Mouse (Mus musculus): Measurements from ENCODE around the gene Ldb1. TPM values are rescaled to one million over a fixed set of nuclear protein-coding genes. Genes with fewer than 3 reads are reported as not detected.

Gene Ldb1
- 72.1 and 77.0 TPM in 2 replicates for polyA plus RNA-seq (2014; fragmentation: Nextera tagmentation; extraction: Ambion mirVana)

DNA sequence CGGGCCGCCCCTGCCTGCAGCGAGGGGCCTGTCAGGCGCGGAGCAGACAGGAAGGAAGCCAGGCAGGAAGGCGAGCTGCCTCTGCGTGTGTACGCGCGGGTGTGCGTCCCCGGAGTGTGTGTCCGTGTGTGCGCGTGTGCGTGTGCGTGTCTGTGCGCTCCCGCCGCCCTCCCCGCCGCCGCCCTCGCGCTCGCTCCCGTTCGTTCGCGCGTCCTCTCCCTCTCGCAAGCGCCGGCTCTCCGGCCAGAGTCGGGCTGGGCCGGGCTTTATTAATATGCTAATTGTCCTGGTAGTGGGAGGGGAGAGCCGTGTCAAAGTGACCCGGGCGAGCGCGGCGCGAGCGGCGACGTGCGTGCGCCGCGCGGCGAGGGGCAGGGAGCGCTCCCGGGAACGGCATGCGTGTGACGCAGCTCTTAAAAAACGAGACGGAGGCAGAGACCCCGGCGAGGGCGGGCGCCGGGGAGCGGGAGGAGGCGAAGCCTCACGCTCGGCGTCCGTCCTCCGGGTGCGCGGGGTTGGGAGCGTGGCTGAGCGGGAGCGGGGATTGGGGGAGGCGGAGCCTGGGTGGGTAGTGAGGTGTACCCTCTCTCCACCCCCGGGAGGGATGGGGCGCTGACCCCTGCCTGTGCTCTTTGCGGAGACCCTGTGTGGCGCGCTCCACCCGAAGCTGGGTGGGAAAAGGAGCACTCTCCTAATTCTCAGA lies at the start of gene Ldb1:
TSS of gene Ldb1 (minus strand) at position 222 of the 703 bp plus-strand sequence.
- under 1% methylated on average over 83 of the region's 84 CpGs for WGBS
- H3K9ac ChIP-seq (ENCODE audit: low read length) = peak within 1 kb of the TSS; percentile 93
- H3K4me3 ChIP-seq (ENCODE audit: low read depth, low read length) = peak within 1 kb of the TSS; percentile 92
- H3K9me3 ChIP-seq (ENCODE audit: control insufficient read depth, low read length) = no peaks in the 10 kb centered on the region
- no peaks in the 10 kb centered on the region for H3K27me3 ChIP-seq (ENCODE audit: control insufficient read depth, insufficient read depth, low read length)
- no peaks in the 10 kb centered on the region for H3K36me3 ChIP-seq (ENCODE audit: control insufficient read depth, insufficient read depth, low read length)
- H3K4me1 ChIP-seq (ENCODE audit: control insufficient read depth, insufficient read depth, low read length) = peaks cover 51% of the 10 kb centered on the region
- DNase-seq (ENCODE audit: low spot score, missing footprints) (peak; percentile 98), ATAC-seq (ENCODE audit: low FRiP score) (peak; percentile 81)
- peak within 1 kb of the TSS; percentile 87 for H3K27ac ChIP-seq (ENCODE audit: low read depth, low read length)
- H3K4me2 ChIP-seq = peak within 1 kb of the TSS; percentile 87

DNA sequence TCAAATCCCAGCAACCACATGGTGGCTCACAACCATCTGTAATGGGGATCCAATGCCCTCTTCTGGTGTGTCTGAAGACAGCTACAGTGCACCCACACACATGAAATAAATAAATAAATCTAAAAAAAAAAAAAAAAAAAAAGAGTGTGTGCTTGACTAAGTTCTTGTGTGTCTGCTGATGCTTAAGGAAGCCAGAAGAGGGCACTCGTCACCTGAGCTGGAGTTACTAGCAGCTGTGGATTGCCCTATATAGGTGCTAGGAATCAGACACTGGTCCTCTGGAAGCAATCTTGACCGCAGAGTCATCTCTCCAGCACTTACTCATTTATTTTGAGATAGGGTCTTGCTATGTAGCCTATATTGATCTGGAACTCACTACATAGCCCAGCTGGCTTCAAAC lies 49.1 kb upstream of the Ldb1 start:
- H3K4me3 ChIP-seq (ENCODE audit: low read depth, low read length) = no peak overlapping the region
- H3K9ac ChIP-seq (ENCODE audit: low read length) = no peak overlapping the region
- 98% methylated on average over 2 of the region's 2 CpGs for WGBS
- DNase-seq (ENCODE audit: low spot score, missing footprints) (no peak), ATAC-seq (ENCODE audit: low FRiP score) (no peak)
- H3K27me3 ChIP-seq (ENCODE audit: control insufficient read depth, insufficient read depth, low read length) = no peaks in the 10 kb centered on the region
- no peak overlapping the region for H3K4me2 ChIP-seq
- H3K27ac ChIP-seq (ENCODE audit: low read depth, low read length) = no peak overlapping the region
- H3K36me3 ChIP-seq (ENCODE audit: control insufficient read depth, insufficient read depth, low read length) = no peaks in the 10 kb centered on the region
- no peaks in the 10 kb centered on the region for H3K9me3 ChIP-seq (ENCODE audit: control insufficient read depth, low read length)
- no peaks in the 10 kb centered on the region for H3K4me1 ChIP-seq (ENCODE audit: control insufficient read depth, insufficient read depth, low read length)

DNA sequence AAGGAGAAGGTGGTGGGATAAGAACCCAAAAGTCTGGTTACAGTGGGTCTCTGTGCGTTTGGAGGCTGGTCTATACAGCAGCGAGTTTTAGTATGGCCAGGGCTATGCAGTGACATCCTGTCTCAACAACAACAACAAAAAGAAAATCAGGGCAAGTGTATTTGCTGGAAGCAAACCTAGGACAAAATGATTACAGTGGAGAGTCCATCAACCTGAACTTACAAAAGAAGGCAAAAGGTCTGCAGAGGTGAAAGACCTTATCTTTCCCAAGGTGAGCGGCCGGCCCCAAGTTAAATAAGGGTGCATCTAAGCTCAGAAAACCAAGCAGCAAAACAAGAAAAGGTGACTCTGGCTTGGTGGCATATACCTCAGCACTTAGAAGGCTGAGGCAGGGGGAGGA lies 46.6 kb upstream of the Ldb1 start:
- Histone ChIP-seq H3K4me3 (ENCODE audit: low read depth, low read length) (no peak overlapping the region), H3K27me3 (ENCODE audit: control insufficient read depth, insufficient read depth, low read length) (no peaks in the 10 kb centered on the region), H3K9ac (ENCODE audit: low read length) (no peak overlapping the region), H3K9me3 (ENCODE audit: control insufficient read depth, low read length) (no peaks in the 10 kb centered on the region), H3K4me1 (ENCODE audit: control insufficient read depth, insufficient read depth, low read length) (no peaks in the 10 kb centered on the region), H3K27ac (ENCODE audit: low read depth, low read length) (no peak overlapping the region), H3K4me2 (no peak overlapping the region), H3K36me3 (ENCODE audit: control insufficient read depth, insufficient read depth, low read length) (no peaks in the 10 kb centered on the region)
- DNase-seq (ENCODE audit: low spot score, missing footprints) = no peak
- no peak for ATAC-seq (ENCODE audit: low FRiP score)
- 90% methylated on average over 4 of the region's 4 CpGs for WGBS

DNA sequence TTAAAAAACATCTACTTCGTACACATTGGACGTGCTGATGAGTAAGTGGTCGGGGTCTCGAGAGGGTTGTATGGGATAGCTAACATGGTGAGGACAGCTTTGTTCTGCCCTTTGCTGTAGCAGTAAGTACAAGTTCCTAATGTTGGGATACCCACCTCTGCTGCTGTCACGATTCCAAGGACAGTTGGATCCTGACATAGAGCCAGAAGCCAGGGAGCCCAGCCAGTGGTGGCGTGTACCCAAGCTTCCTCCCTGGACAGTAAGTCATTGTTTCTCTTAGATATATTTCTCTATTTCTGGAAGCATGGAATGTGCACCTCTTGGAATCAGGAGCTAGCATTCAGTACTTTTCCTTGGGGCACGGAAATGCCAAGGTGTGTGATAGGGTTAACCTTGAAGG lies 42.9 kb upstream of the Ldb1 start:
- no peaks in the 10 kb centered on the region for H3K27me3 ChIP-seq (ENCODE audit: control insufficient read depth, insufficient read depth, low read length)
- 91% methylated on average over 7 of the region's 7 CpGs for WGBS
- no peak for DNase-seq (ENCODE audit: low spot score, missing footprints)

DNA sequence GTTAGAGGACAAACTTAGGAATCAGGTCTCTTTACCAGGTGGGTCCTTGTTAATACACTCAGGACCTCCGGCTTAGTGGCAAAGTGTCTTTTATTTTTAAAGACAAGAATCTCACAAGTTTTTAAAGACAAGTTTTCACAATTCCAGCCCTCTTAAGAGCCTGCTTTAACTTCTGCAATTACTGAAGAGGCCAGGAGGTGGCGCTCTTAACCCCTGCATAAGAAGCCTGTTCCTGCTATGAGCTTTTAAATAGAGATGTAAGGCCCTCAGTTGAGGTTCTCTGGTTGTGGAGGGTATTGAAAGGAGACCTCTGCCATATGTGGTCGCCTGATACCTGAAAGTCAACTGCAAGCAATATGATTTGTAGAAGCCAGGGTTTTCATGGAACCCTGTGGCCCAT lies 41.3 kb upstream of the Ldb1 start:
- Histone ChIP-seq H3K4me3 (ENCODE audit: low read depth, low read length) (no peak overlapping the region), H3K4me2 (no peak overlapping the region), H3K4me1 (ENCODE audit: control insufficient read depth, insufficient read depth, low read length) (no peaks in the 10 kb centered on the region), H3K9me3 (ENCODE audit: control insufficient read depth, low read length) (no peaks in the 10 kb centered on the region), H3K9ac (ENCODE audit: low read length) (no peak overlapping the region), H3K36me3 (ENCODE audit: control insufficient read depth, insufficient read depth, low read length) (peaks cover 39% of the 10 kb centered on the region), H3K27me3 (ENCODE audit: control insufficient read depth, insufficient read depth, low read length) (no peaks in the 10 kb centered on the region), H3K27ac (ENCODE audit: low read depth, low read length) (no peak overlapping the region)
- WGBS = 54% methylated on average over 3 of the region's 3 CpGs
- ATAC-seq (ENCODE audit: low FRiP score) (no peak), DNase-seq (ENCODE audit: low spot score, missing footprints) (peak; percentile 93)

More for the DNA sequence above, 42.9 kb upstream of the Ldb1 start:
- Histone ChIP-seq H3K36me3 (ENCODE audit: control insufficient read depth, insufficient read depth, low read length) (peaks cover 25% of the 10 kb centered on the region), H3K9me3 (ENCODE audit: control insufficient read depth, low read length) (no peaks in the 10 kb centered on the region), H3K27ac (ENCODE audit: low read depth, low read length) (no peak overlapping the region), H3K4me2 (no peak overlapping the region), H3K9ac (ENCODE audit: low read length) (no peak overlapping the region), H3K4me3 (ENCODE audit: low read depth, low read length) (no peak overlapping the region), H3K4me1 (ENCODE audit: control insufficient read depth, insufficient read depth, low read length) (no peaks in the 10 kb centered on the region)
- no peak for ATAC-seq (ENCODE audit: low FRiP score)

DNA sequence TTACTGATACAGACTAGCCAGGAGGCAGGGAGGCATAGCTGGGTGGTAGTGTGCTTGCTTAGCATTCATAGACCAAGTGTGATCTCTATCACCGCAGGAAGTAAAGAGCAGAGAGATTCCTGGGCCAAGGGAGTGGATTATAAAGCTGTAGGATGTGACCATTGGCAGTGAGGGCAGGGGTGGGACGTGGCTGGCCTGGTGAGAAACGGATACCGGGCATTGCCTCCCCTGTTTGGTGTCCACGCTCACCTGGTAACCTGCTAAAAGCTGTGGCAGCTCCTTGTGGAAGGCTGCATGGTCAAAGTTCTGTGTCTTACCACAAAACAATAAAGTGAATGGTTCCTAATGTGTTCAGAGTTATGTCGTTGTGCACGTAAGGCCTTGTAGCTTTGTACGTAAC lies 40.2 kb upstream of the Ldb1 start:
- ATAC-seq (ENCODE audit: low FRiP score) (no peak), DNase-seq (ENCODE audit: low spot score, missing footprints) (no peak)
- no peaks in the 10 kb centered on the region for H3K27me3 ChIP-seq (ENCODE audit: control insufficient read depth, insufficient read depth, low read length)
- no peaks in the 10 kb centered on the region for H3K9me3 ChIP-seq (ENCODE audit: control insufficient read depth, low read length)
- H3K9ac ChIP-seq (ENCODE audit: low read length) = no peak overlapping the region
- no peaks in the 10 kb centered on the region for H3K4me1 ChIP-seq (ENCODE audit: control insufficient read depth, insufficient read depth, low read length)
- H3K4me3 ChIP-seq (ENCODE audit: low read depth, low read length) = no peak overlapping the region
- H3K4me2 ChIP-seq = no peak overlapping the region
- H3K27ac ChIP-seq (ENCODE audit: low read depth, low read length) = no peak overlapping the region
- H3K36me3 ChIP-seq (ENCODE audit: control insufficient read depth, insufficient read depth, low read length) = peaks cover 43% of the 10 kb centered on the region
- 98% methylated on average over 8 of the region's 8 CpGs for WGBS

DNA sequence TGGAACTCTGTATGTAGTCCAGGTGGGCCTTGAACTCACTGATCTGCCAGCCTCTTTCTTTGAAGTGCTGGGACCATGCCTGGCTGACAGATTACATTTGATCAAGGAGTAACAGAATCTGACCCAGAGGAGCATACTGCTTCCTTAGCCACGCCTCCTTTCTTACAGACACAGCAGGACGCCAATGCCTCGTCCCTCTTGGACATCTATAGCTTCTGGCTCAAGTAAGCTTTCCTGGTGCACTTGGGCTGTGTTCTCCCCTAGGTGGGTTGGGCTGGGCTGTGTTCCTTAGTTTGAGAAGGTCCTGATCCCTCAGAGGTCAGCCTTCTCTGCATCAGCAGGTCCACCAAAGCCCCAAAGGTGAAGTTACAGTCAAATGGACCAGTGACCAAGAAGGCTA lies 33.5 kb upstream of the Ldb1 start:
- Histone ChIP-seq H3K4me1 (ENCODE audit: control insufficient read depth, insufficient read depth, low read length) (peaks cover 12% of the 10 kb centered on the region), H3K27me3 (ENCODE audit: control insufficient read depth, insufficient read depth, low read length) (no peaks in the 10 kb centered on the region), H3K9me3 (ENCODE audit: control insufficient read depth, low read length) (no peaks in the 10 kb centered on the region), H3K4me3 (ENCODE audit: low read depth, low read length) (no peak overlapping the region), H3K27ac (ENCODE audit: low read depth, low read length) (no peak overlapping the region), H3K4me2 (no peak overlapping the region), H3K9ac (ENCODE audit: low read length) (no peak overlapping the region), H3K36me3 (ENCODE audit: control insufficient read depth, insufficient read depth, low read length) (peaks cover 31% of the 10 kb centered on the region)
- WGBS = 67% methylated on average over 3 of the region's 3 CpGs
- ATAC-seq (ENCODE audit: low FRiP score) (no peak), DNase-seq (ENCODE audit: low spot score, missing footprints) (no peak)

DNA sequence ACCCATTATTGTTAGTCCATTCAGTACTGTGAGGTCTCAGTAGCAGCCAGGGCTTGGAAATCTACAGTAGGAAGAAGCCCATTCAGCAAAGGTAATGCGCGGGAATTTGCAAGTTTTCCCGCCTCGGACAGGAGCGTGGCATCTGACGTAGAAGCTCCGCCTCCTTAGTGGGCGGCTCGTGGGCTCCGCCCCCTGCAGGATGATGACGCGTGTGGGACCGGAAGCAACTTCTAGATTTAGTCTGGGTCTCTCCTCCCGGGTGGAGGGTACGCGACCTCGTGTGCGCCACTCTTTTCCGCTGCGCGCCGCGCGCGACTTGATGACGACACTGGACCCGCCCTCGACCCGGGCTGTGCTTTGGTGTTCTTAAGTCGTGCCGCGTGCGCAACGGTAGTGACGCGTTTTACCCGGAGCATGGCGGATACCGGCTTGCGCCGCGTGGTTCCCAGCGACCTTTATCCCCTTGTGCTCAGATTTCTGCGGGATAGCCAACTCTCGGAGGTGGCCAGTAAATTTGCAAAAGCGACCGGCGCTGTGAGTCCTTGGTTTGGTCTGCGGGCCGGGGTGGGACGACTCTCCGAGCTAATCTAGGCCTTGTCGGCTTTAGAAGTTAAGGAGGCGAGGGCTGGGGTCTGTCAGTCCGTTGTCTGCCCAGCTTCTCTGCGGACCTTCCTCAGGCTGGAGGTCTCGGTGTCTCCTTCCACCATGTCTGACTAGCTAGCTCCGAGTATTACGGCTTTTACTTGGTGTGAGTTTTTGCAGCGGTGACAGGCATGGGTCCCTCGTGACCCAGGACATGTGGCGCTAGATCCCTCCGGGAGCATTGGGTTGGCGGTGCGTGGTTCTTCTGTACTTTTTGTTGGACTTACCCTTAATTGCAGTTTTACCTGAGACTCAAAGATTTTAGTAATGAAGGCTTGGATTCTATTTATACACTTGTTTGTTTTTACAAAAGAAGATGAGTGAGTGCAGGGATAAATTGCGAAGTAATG lies 30.9 kb upstream of the Ldb1 start, which contains the start of gene Nolc1:
TSS of gene Nolc1 (plus strand) at position 248 of the 992 bp plus-strand sequence.
- H3K4me1 ChIP-seq (ENCODE audit: control insufficient read depth, insufficient read depth, low read length) = peaks cover 12% of the 10 kb centered on the region
- H3K9me3 ChIP-seq (ENCODE audit: control insufficient read depth, low read length) = no peaks in the 10 kb centered on the region
- WGBS = under 1% methylated on average over 65 of the region's 66 CpGs
- ATAC-seq (ENCODE audit: low FRiP score) (peak; percentile 95), DNase-seq (ENCODE audit: low spot score, missing footprints) (peak; percentile 100)
- peak within 1 kb of the TSS; percentile 27; the same call in 1 of the 2 replicates for H3K27ac ChIP-seq (ENCODE audit: low read depth, low read length)
- peaks cover 16% of the 10 kb centered on the region for H3K36me3 ChIP-seq (ENCODE audit: control insufficient read depth, insufficient read depth, low read length)
- peak within 1 kb of the TSS; percentile 85 for H3K9ac ChIP-seq (ENCODE audit: low read length)
- H3K4me2 ChIP-seq = peak within 1 kb of the TSS; percentile 91
- H3K4me3 ChIP-seq (ENCODE audit: low read depth, low read length) = peak within 1 kb of the TSS; percentile 86
- no peaks in the 10 kb centered on the region for H3K27me3 ChIP-seq (ENCODE audit: control insufficient read depth, insufficient read depth, low read length)

DNA sequence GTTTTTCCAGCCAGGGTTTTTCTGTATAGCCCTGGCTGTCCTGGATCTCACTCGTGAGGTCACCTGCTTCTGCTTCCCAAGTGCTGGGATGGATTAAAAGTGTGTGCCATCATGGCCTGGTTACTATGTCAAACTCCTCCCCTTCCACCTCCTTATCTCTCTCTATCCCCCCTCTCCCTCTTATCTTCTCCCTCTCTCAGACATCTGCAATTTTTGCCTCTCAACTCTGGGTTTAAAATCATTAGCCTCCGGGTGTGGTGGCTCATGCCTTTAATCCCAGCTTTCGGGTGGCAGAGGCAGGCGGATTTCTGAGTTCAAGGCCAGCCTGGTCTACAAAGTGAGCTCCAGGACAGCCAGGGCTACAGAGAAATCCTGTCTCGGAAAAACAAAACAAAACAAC lies 29.3 kb upstream of the Ldb1 start:
- Histone ChIP-seq H3K36me3 (ENCODE audit: control insufficient read depth, insufficient read depth, low read length) (peaks cover 12% of the 10 kb centered on the region; the same call in 1 of the 2 replicates), H3K9ac (ENCODE audit: low read length) (no peak overlapping the region), H3K27me3 (ENCODE audit: control insufficient read depth, insufficient read depth, low read length) (no peaks in the 10 kb centered on the region), H3K27ac (ENCODE audit: low read depth, low read length) (no peak overlapping the region), H3K4me3 (ENCODE audit: low read depth, low read length) (no peak overlapping the region), H3K4me1 (ENCODE audit: control insufficient read depth, insufficient read depth, low read length) (peaks cover 12% of the 10 kb centered on the region), H3K9me3 (ENCODE audit: control insufficient read depth, low read length) (no peaks in the 10 kb centered on the region), H3K4me2 (no peak overlapping the region)
- 88% methylated on average over 5 of the region's 5 CpGs for WGBS
- DNase-seq (ENCODE audit: low spot score, missing footprints) (no peak), ATAC-seq (ENCODE audit: low FRiP score) (no peak)

Measured in midbrain, embryonic 11.5 days (tissue).